Mouse (Mus musculus) stomach, embryonic 16.5 days (tissue): ENCODE data around the gene Zfp658. TPM values are rescaled to one million over a fixed set of nuclear protein-coding genes. Genes with fewer than 3 reads are reported as not detected.

Experiments
- ATAC-seq: fragments of 200-750 bp; cut with Nextera tagmentation; 2 replicates; pipeline ENCODE4 v1.8.0; 2017; ENCODE audit warnings: moderate number of reproducible peaks, moderate TSS enrichment; ENCODE audit not compliant: insufficient read depth, low FRiP score
- H3K27ac ChIP-seq: fragments of 300-500 bp; sonication (generic); 2 replicates; pipeline ENCODE4 v1.5.1; 2014; ENCODE audit warnings: low read length
- H3K27me3 ChIP-seq: fragments of 300-500 bp; sonication (generic); 2 replicates; pipeline ENCODE4 v1.6.1; 2014; ENCODE audit warnings: low read length, control low read depth, mixed read lengths; ENCODE audit not compliant: control insufficient read depth, insufficient read depth
- H3K36me3 ChIP-seq: fragments of 300-500 bp; sonication (generic); 2 replicates; pipeline ENCODE4 v1.6.1; 2014; ENCODE audit warnings: low read length; ENCODE audit not compliant: control insufficient read depth, insufficient read depth
- H3K4me1 ChIP-seq: fragments of 300-500 bp; sonication (generic); 2 replicates; pipeline ENCODE4 v1.6.1; 2014; ENCODE audit warnings: low read length, control low read depth, mixed read lengths; ENCODE audit not compliant: control insufficient read depth, insufficient read depth
- H3K4me2 ChIP-seq: fragments of 300-500 bp; sonication (generic); 2 replicates; pipeline ENCODE4 v1.6.1; 2014; ENCODE audit warnings: low read depth, low read length, mixed read lengths
- H3K4me3 ChIP-seq: fragments of 300-500 bp; sonication (generic); replicated peaks from 2 replicates; pipeline ENCODE4 v1.5.1; 2014; ENCODE audit warnings: mild to moderate bottlenecking, low read length
- H3K9ac ChIP-seq: fragments of 300-500 bp; sonication (generic); 2 replicates; pipeline ENCODE4 v1.6.1; 2014; ENCODE audit warnings: low read length
- H3K9me3 ChIP-seq: fragments of 300-500 bp; sonication (generic); replicated peaks from 2 replicates; pipeline ENCODE4 v1.6.1; 2016; ENCODE audit warnings: low read length, control low read depth; ENCODE audit not compliant: control insufficient read depth
- WGBS: fragments of 180-500 bp; shearing (Covaris S2); extraction: QIAGEN DNeasy Blood & Tissue Kit; methylation state at CpG from one replicate; pipeline ENCODE4 v1.1.7; 2014; 5-methylcytosine and 5-hydroxymethylcytosine counted together
- polyA plus RNA-seq: library from polyadenylated mRNA; unstranded; fragments of >200 nt; fragmentation: Nextera tagmentation; extraction: Ambion mirVana; gene quantifications from 2 replicates; pipeline ENCODE4 v1.2.1, GENCODE M21; 2015

The Zfp658 gene
- polyA plus RNA-seq, result 3.5 and 3.6 TPM in 2 replicates

DNA sequence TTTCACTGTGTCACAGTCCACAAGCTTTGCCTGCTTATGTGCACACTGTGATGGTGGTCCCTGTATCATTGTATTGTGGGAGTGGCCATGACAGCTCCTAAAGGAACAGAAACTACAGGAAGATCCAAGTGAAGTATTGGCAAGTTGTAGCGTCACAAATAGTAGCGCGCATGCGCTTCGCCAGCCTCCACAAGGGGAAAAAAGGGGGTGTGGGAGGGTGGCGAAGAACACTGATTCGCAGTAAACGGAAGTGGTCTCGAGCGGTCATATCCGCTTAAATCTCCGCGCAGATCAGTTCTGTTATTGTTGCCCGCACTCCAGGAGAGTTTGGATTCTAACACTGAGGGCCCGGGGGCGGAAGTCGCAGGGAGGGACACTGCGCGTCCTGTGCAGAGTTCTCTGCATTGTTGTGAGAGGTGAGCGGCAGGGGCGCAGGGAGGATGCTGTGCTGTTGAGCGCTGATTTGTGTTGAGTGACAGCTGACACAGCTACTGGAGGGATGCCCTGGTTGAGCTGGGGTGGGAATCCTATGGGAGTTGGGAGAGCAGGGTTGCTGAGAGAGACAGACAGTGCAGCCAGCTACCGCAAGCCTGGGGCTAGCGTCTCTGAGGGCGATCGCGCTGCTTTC, at the start of gene Zfp658:
Gene Zfp658, plus strand, starts transcription at position 251 of the 628 bp plus-strand sequence.
- H3K4me2 ChIP-seq, result peak within 1 kb of the TSS; percentile 78
- H3K27me3 ChIP-seq, result no peaks in the 10 kb centered on the region
- 0% methylated on average over 27 of the region's 27 CpGs for WGBS
- peak; percentile 88 for ATAC-seq
- peak within 1 kb of the TSS; percentile 73 for H3K4me3 ChIP-seq
- H3K4me1 ChIP-seq, result peaks cover 7% of the 10 kb centered on the region
- H3K9me3 ChIP-seq, result no peaks in the 10 kb centered on the region
- H3K9ac ChIP-seq, result peak within 1 kb of the TSS; percentile 82
- peak within 1 kb of the TSS; percentile 82 for H3K27ac ChIP-seq
- H3K36me3 ChIP-seq, result no peaks in the 10 kb centered on the region

DNA sequence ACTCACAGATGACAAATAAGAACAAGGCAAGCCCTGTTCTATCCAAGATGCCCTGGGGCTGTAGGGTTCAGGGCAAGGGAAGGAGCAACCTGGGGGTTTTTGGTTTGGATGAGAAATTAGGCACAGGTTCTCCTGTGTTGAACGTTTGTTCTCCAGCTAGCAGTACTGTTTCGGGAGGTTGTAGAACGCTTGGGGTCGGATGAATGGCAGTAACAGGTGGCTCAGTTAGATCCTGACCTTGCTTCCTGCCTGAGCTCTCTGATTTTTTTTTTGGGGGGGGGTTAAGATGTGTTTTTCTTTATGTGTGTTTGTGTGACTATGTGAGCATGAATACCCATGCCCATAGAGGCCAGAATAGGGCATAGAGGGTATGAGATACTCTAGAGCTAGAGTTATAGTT, 49.5 kb upstream of the Zfp658 start:
- WGBS, result 81% methylated on average over 4 of the region's 4 CpGs

DNA sequence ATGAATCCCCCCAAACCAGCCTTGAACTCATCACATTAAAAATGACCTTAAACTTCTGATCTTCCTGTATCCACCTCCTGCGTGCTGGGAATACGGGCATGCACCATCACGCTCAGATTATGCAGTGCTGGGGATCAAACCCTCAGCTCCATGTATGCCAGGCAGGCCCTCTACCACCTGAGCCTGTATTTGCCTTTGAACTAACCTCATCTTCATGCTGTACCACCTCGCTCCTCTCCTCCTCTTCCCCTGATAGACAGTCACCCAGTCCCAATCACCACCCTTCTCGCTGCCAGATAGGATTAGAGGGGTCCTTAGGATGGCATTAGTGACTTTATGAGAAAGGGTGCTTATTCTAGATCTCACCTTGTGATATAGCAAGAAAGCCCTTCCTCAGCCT, 47.0 kb upstream of the Zfp658 start:
- H3K27me3 ChIP-seq, result no peaks in the 10 kb centered on the region
- no peak overlapping the region for H3K4me2 ChIP-seq
- 78% methylated on average over 5 of the region's 5 CpGs for WGBS
- H3K9me3 ChIP-seq, result no peaks in the 10 kb centered on the region
- no peaks in the 10 kb centered on the region for H3K36me3 ChIP-seq
- no peak; the same call in 1 of the 2 replicates for ATAC-seq
- no peak overlapping the region for H3K9ac ChIP-seq
- H3K4me3 ChIP-seq, result no peak overlapping the region
- H3K4me1 ChIP-seq, result no peaks in the 10 kb centered on the region
- H3K27ac ChIP-seq, result no peak overlapping the region

More for the DNA sequence above, 49.5 kb upstream of the Zfp658 start:
- Histone ChIP-seq H3K36me3 (no peaks in the 10 kb centered on the region), H3K9ac (no peak overlapping the region), H3K27me3 (no peaks in the 10 kb centered on the region), H3K4me3 (no peak overlapping the region), H3K4me1 (no peaks in the 10 kb centered on the region), H3K4me2 (no peak overlapping the region), H3K27ac (no peak overlapping the region), H3K9me3 (no peaks in the 10 kb centered on the region)
- ATAC-seq, result no peak

DNA sequence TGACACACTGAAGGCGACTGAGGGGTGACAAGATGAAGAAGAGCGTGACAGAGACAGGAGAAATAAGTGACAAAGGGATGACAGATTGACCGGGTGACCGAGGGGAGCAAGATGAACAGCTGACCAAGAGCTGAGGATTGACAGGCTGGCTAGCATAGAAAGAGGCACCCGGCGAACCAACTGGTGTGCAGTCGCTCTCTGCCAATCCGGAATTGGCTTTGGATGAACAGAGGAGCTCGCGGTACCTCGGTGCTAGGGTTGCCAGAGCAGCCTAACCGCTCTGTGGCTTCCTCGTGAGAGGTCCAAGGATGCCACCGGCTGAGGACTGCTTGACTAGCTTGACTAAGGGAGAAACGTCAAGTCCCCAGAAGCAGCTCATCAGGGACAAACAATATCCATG, 43.7 kb upstream of the Zfp658 start:
- Histone ChIP-seq H3K4me3 (no peak overlapping the region), H3K36me3 (no peaks in the 10 kb centered on the region), H3K4me1 (no peaks in the 10 kb centered on the region), H3K27ac (no peak overlapping the region), H3K9ac (no peak overlapping the region), H3K27me3 (no peaks in the 10 kb centered on the region), H3K9me3 (no peaks in the 10 kb centered on the region), H3K4me2 (no peak overlapping the region)
- 84% methylated on average over 14 of the region's 15 CpGs for WGBS
- ATAC-seq, result no peak

DNA sequence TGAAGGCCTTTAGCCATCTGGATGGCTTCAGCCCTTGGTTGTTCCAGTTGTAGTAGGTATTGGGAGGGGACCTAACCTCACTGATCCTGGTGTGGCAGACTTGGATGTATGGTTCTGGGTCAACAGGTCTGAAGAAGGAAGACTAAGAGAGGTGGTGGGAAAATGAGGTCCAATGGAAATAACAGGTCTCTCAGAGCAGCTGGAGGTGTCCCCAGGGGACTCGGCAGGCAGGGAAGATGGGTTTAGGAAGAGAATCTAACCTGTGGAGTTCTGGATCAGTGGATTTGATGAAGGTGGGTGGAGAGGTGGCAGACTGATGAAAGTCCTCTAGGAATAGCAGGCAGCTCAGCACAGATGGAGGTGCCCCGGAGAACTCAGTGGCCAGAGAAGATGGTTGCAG, 39.3 kb upstream of the Zfp658 start:
- Histone ChIP-seq H3K4me1 (no peaks in the 10 kb centered on the region), H3K27me3 (no peaks in the 10 kb centered on the region), H3K9me3 (no peaks in the 10 kb centered on the region), H3K9ac (no peak overlapping the region), H3K36me3 (no peaks in the 10 kb centered on the region), H3K4me2 (no peak overlapping the region), H3K27ac (no peak overlapping the region), H3K4me3 (no peak overlapping the region)
- no peak for ATAC-seq
- WGBS, result 81% methylated on average over 2 of the region's 2 CpGs

DNA sequence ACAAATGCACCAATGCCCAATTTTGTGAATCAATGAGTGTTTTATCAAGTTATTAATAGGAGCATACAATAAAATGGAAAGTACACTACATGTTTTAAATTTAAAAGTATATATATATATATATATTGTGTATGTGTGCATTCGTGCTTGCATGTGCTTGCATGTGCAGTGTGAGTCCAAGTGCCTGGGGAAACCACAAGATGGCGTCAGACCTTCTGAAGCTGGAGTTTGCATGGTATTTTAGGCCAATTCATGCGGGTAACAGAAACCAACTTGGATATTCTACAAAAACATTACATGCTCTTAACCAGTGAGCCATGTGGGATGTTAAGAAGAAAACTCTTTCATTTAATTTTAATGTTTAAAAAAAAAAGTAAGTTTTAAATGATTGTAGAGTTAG, 36.7 kb upstream of the Zfp658 start:
- 57% methylated on average over 3 of the region's 3 CpGs for WGBS
- Histone ChIP-seq H3K9ac (no peak overlapping the region), H3K9me3 (no peaks in the 10 kb centered on the region), H3K4me2 (no peak overlapping the region), H3K27me3 (no peaks in the 10 kb centered on the region), H3K4me1 (no peaks in the 10 kb centered on the region), H3K27ac (no peak overlapping the region), H3K36me3 (no peaks in the 10 kb centered on the region), H3K4me3 (no peak overlapping the region)
- no peak for ATAC-seq

DNA sequence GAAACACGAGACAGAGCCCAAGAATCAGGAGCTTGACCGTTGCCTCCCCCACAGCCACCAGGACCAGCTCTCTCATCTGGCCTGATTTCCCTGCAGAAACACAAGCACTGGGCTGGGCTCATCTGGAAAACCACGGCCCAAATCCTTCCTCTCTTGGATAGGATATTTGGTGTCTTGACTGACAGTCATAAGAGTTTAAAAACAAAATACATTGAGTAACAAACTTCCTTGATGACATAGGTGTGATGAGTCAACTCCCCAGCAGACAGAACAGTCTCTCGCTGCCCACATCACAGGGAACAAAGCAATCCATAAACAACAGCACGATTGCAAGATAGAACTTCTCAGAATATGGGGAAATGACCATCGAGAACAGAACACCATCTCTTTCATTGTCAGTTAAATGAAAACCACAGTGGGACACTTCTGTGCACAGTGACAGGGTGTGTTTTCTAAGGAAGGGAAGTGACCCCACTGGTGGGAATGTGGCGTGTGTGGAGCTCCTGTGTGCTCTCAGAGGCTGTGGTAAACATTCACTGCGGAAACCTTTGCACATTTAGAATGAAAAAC, 31.8 kb upstream of the Zfp658 start:
- Histone ChIP-seq H3K36me3 (no peaks in the 10 kb centered on the region), H3K27ac (no peak overlapping the region), H3K27me3 (no peaks in the 10 kb centered on the region), H3K9me3 (no peaks in the 10 kb centered on the region), H3K4me1 (no peaks in the 10 kb centered on the region), H3K9ac (no peak overlapping the region), H3K4me2 (no peak overlapping the region), H3K4me3 (no peak overlapping the region)
- no peak for ATAC-seq
- 68% methylated on average over 8 of the region's 8 CpGs for WGBS

DNA sequence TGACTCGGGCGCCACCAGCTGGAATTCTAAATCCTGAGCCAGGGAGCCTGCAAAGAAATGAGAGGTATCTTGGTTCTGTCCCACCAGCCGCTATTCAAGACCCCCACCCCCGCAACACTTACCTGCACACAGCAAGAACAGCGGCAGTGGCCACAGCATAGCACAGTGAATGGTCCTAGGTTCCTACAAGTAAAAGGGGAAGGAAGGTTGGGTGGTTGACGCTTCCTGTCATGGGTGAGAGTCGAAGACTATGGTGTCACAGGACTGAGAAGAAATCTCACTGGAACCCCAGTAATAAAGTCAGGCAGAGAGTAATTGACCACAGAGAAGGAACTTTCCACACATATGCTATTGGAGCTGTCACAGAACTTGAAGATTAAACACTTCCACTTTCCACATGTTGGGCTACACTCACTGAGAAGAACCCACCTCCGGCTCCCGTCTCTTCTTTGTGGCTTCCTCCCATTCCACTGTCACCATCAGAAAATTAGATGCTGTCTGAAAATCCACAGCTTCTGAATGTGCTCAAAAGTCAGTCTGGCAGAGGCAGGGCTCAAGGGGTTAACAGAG, 29.0 kb upstream of the Zfp658 start:
- no peak overlapping the region for H3K27ac ChIP-seq
- H3K4me2 ChIP-seq, result no peak overlapping the region
- no peaks in the 10 kb centered on the region for H3K36me3 ChIP-seq
- H3K4me3 ChIP-seq, result no peak overlapping the region
- no peaks in the 10 kb centered on the region for H3K9me3 ChIP-seq
- no peak overlapping the region for H3K9ac ChIP-seq
- no peaks in the 10 kb centered on the region for H3K4me1 ChIP-seq
- no peaks in the 10 kb centered on the region for H3K27me3 ChIP-seq
- WGBS, result 81% methylated on average over 9 of the region's 9 CpGs
- ATAC-seq, result no peak

DNA sequence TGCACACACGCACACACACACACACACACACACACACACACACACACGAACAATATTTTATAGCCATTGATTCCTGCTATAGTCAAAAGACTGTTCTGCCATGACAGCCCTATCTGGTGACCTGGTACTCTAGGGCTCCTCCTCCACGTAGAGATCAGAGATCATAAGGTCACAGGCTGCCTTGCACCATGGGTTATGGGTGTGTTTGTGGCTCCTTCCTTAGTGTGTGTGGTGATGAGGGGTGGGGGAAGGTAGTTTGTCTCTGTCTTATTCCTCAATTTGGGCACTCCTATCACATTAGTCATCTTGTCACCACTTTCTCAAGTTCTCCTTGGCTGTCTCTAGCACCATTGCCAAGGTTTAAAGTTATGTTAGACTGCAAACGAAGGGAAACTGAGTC, 23.5 kb upstream of the Zfp658 start:
- no peak for ATAC-seq
- no peak overlapping the region for H3K27ac ChIP-seq
- H3K27me3 ChIP-seq, result no peaks in the 10 kb centered on the region
- no peak overlapping the region for H3K4me3 ChIP-seq
- H3K4me1 ChIP-seq, result no peaks in the 10 kb centered on the region
- H3K9me3 ChIP-seq, result no peaks in the 10 kb centered on the region
- H3K9ac ChIP-seq, result no peak overlapping the region
- H3K36me3 ChIP-seq, result no peaks in the 10 kb centered on the region
- 64% methylated on average over 4 of the region's 4 CpGs for WGBS
- H3K4me2 ChIP-seq, result no peak overlapping the region
